Comparison of ENCODE assay signal across 8 mouse cellular contexts in genomic region chr12:78227021-78227932, GRCm38 (mm10). TPM values are rescaled to one million over a fixed set of nuclear protein-coding genes. Genes with fewer than 3 reads are reported as not detected.
A peak's percentile ranks its signal among the peaks of the same experiment; 100 is the strongest.
DNase-seq lines count a peak whose midpoint lies in the region; ATAC-seq and TF ChIP-seq lines count a peak whose summit lies in the region.

No protein-coding gene starts in this region.

- peak overlapping the region; percentile 97 for H3K27ac ChIP-seq in limb, embryonic 12.5 days
- peak overlapping the region; percentile 98 for H3K27ac ChIP-seq in midbrain, embryonic 14.5 days (replicated peaks; ENCODE audit: low read depth, low read length)
- peak overlapping the region; percentile 19; the same call in 1 of the 2 replicates for H3K27ac ChIP-seq in spleen, adult 2 months (ENCODE audit: insufficient read depth, low read length)

- H3K4me1 ChIP-seq in limb, embryonic 12.5 days (replicated peaks), result 0 out of 2 replicates have a peak, but pooled peaks cover 7% of the 10 kb centered on the region
- H3K4me1 ChIP-seq in midbrain, embryonic 14.5 days (ENCODE audit: control insufficient read depth, insufficient read depth, low read length), result peaks cover 12% of the 10 kb centered on the region
- H3K4me1 ChIP-seq in spleen, adult 2 months (ENCODE audit: control insufficient read depth, insufficient read depth, insufficient read length), result no peaks in the 10 kb centered on the region

- peak; percentile 47 for DNase-seq in adipocyte (ENCODE audit: low spot score)
- DNase-seq in embryo, embryonic 10 days (ENCODE audit: low spot score), result peak; percentile 63
- peak; percentile 42 for DNase-seq in kidney, adult 11 months
- peak; percentile 75 for DNase-seq in midbrain, embryonic 14.5 days
- peak in 1 of 2 experiments; percentile 29 for DNase-seq in spleen, adult 2 months (ENCODE audit: low read depth in 1 of 2, low spot score in 2 of 2)

- no peak for TF ChIP-seq POLR2A in spleen, adult 2 months (IDR thresholded peaks at IDR 0.05; ENCODE audit: low read depth, low read length)

- WGBS in limb, embryonic 12.5 days, result under 1% methylated on average over 53 of the region's 57 CpGs
- WGBS in midbrain, embryonic 14.5 days, result under 1% methylated on average over 55 of the region's 57 CpGs
- 2% methylated on average over 46 of the region's 57 CpGs for WGBS in spleen, adult 2 months

- H3K36me3 ChIP-seq in limb, embryonic 12.5 days, result no peaks in the 10 kb centered on the region
- no peaks in the 10 kb centered on the region for H3K36me3 ChIP-seq in midbrain, embryonic 14.5 days (ENCODE audit: control insufficient read depth, insufficient read depth, low read length)
- H3K36me3 ChIP-seq in spleen, adult 2 months (ENCODE audit: control insufficient read depth, insufficient read depth, low read length), result no peaks in the 10 kb centered on the region

- H3K4me2 ChIP-seq in limb, embryonic 12.5 days, result peak overlapping the region; percentile 93
- peak overlapping the region; percentile 67 for H3K4me2 ChIP-seq in midbrain, embryonic 14.5 days (ENCODE audit: low read length)

- no peak for TF ChIP-seq CTCF in spleen, adult 2 months (IDR thresholded peaks at IDR 0.05; ENCODE audit: extremely low read depth, insufficient read depth, insufficient read length, insufficient replicate concordance)

- H3K27me3 ChIP-seq in limb, embryonic 12.5 days, result no peaks in the 10 kb centered on the region
- H3K27me3 ChIP-seq in midbrain, embryonic 14.5 days (ENCODE audit: control insufficient read depth, insufficient read depth, low read length), result no peaks in the 10 kb centered on the region
- H3K27me3 ChIP-seq in spleen, adult 2 months (ENCODE audit: control insufficient read depth, insufficient read depth, low read length), result no peaks in the 10 kb centered on the region

- H3K9me3 ChIP-seq in limb, embryonic 12.5 days, result no peaks in the 10 kb centered on the region
- no peaks in the 10 kb centered on the region for H3K9me3 ChIP-seq in midbrain, embryonic 14.5 days (ENCODE audit: control insufficient read depth, low read length)

- peak overlapping the region; percentile 91 for H3K4me3 ChIP-seq in limb, embryonic 12.5 days (replicated peaks)
- H3K4me3 ChIP-seq in midbrain, embryonic 14.5 days (replicated peaks; ENCODE audit: low read depth, low read length), result peak overlapping the region; percentile 96
- H3K4me3 ChIP-seq in spleen, adult 2 months (ENCODE audit: extremely low read depth, insufficient read depth, insufficient read length), result peak overlapping the region; percentile 85

- ATAC-seq in granulocyte monocyte progenitor cell, adult 5-6 weeks (replicated peaks; ENCODE audit: poor library complexity, severe bottlenecking), result peak; percentile 8; the same call in 1 of the 2 replicates
- peak; percentile 6; the same call in 1 of the 2 replicates for ATAC-seq in limb, embryonic 12.5 days (ENCODE audit: insufficient number of reproducible peaks, insufficient read depth, low FRiP score, low TSS enrichment, low read depth)
- peak; percentile 31 for ATAC-seq in midbrain, embryonic 14.5 days (ENCODE audit: low FRiP score, low TSS enrichment)
- ATAC-seq in megakaryocyte progenitor cell, adult 5-6 weeks (replicated peaks; ENCODE audit: poor library complexity), result no peak

- peak overlapping the region; percentile 71 for H3K9ac ChIP-seq in limb, embryonic 12.5 days (replicated peaks)
- peak overlapping the region; percentile 77 for H3K9ac ChIP-seq in midbrain, embryonic 14.5 days (replicated peaks; ENCODE audit: low read length)

RNA-seq across cellular contexts. Expression of gene Gphn, which starts 1.1 kb away (rescaled TPM):
- 13.8 and 25.9 TPM in 2 replicates for total RNA-seq in granulocyte monocyte progenitor cell, adult 5-6 weeks (2014; fragmentation: Nextera tagmentation)
- total RNA-seq in granulocyte monocyte progenitor cell, adult 5-6 weeks (2017), result 14.0 and 14.3 TPM in 2 replicates
- polyA plus RNA-seq in limb, embryonic 12.5 days (2016; fragmentation: Nextera tagmentation; extraction: Ambion mirVana), result 12.0 and 13.3 TPM in 2 replicates
- polyA plus RNA-seq in midbrain, embryonic 14.5 days (2014; fragmentation: Nextera tagmentation; extraction: Ambion mirVana), result 58.4 and 67.3 TPM in 2 replicates
- polyA plus RNA-seq in spleen, adult 2 months (2012; rRNA removed), result 4.3 and 5.0 TPM in 2 replicates
- total RNA-seq in megakaryocyte progenitor cell, adult 5-6 weeks (2015), result 12.6 and 17.2 TPM in 2 replicates
- total RNA-seq in megakaryocyte progenitor cell, adult 5-6 weeks (2017), result 12.7 and 18.5 TPM in 2 replicates

RNA-seq across cellular contexts. Expression of gene Gm6657, which starts 33.2 kb away (rescaled TPM):
- not detected in 2 replicates for total RNA-seq in granulocyte monocyte progenitor cell, adult 5-6 weeks (2014; fragmentation: Nextera tagmentation)
- total RNA-seq in granulocyte monocyte progenitor cell, adult 5-6 weeks (2017), result not detected in 2 replicates
- polyA plus RNA-seq in limb, embryonic 12.5 days (2016; fragmentation: Nextera tagmentation; extraction: Ambion mirVana), result not detected in 2 replicates
- not detected in 2 replicates for polyA plus RNA-seq in midbrain, embryonic 14.5 days (2014; fragmentation: Nextera tagmentation; extraction: Ambion mirVana)
- not detected in 2 replicates for polyA plus RNA-seq in spleen, adult 2 months (2012; rRNA removed)
- total RNA-seq in megakaryocyte progenitor cell, adult 5-6 weeks (2015), result not detected in 2 replicates
- total RNA-seq in megakaryocyte progenitor cell, adult 5-6 weeks (2017), result not detected in 2 replicates

Comparison
In these comparisons a context has a peak if more than half of its experiments do, and no peak if none do; other contexts are left out.
1. H3K27ac ChIP-seq: peak in every context shown above with its lines; median percentile 98 in midbrain, embryonic 14.5 days; 97 in limb, embryonic 12.5 days; 19 in spleen, adult 2 months.